Mouse (Mus musculus) heart, embryonic 10.5 days (tissue): ENCODE results near the gene Ugt1a6a. TPM values are rescaled to one million over a fixed set of nuclear protein-coding genes. Genes with fewer than 3 reads are reported as not detected.
"Not testable (repeated sequence)": the region's sequence is repeated elsewhere in the genome, so short reads cannot be mapped to it uniquely, and the experiment has no call there.

Experiments
- DNase-seq: peaks from one replicate; pipeline ENCODE4 v3.0.0-alpha.2; 2017; ENCODE audit warnings: low spot score
- H3K27ac ChIP-seq: fragments of 300-500 bp; sonication (generic); 2 replicates; pipeline ENCODE4 v1.5.1; 2016; ENCODE audit warnings: mild to moderate bottlenecking
- H3K27me3 ChIP-seq: fragments of 300-500 bp; sonication (generic); 2 replicates; pipeline ENCODE4 v1.6.1; 2016; ENCODE audit warnings: mild to moderate bottlenecking; ENCODE audit not compliant: poor library complexity, insufficient read depth, severe bottlenecking
- H3K36me3 ChIP-seq: fragments of 300-500 bp; sonication (generic); 2 replicates; pipeline ENCODE4 v1.6.1; 2016; ENCODE audit warnings: mild to moderate bottlenecking, moderate library complexity
- H3K4me1 ChIP-seq: fragments of 300-500 bp; sonication (generic); 2 replicates; pipeline ENCODE4 v1.6.1; 2016; ENCODE audit warnings: mild to moderate bottlenecking
- H3K4me3 ChIP-seq: fragments of 300-500 bp; sonication (generic); 2 replicates; pipeline ENCODE4 v1.5.1; 2016; ENCODE audit warnings: mild to moderate bottlenecking, moderate library complexity
- H3K9me3 ChIP-seq: fragments of 300-500 bp; sonication (generic); 2 replicates; pipeline ENCODE4 v1.6.1; 2016; ENCODE audit warnings: mild to moderate bottlenecking, moderate library complexity
- WGBS: fragments of 180-500 bp; shearing (Covaris S2); methylation state at CpG from one replicate; pipeline ENCODE4 v1.1.7; 2016; 5-methylcytosine and 5-hydroxymethylcytosine counted together
- polyA plus RNA-seq: library from polyadenylated mRNA; unstranded; fragments of >200 nt; fragmentation: Nextera tagmentation; extraction: Ambion mirVana; gene quantifications from 2 replicates; pipeline ENCODE4 v1.2.1, GENCODE M21; 2016

Ugt1a6a gene
- polyA plus RNA-seq, 1 experiment from 2014 or later = not detected

DNA sequence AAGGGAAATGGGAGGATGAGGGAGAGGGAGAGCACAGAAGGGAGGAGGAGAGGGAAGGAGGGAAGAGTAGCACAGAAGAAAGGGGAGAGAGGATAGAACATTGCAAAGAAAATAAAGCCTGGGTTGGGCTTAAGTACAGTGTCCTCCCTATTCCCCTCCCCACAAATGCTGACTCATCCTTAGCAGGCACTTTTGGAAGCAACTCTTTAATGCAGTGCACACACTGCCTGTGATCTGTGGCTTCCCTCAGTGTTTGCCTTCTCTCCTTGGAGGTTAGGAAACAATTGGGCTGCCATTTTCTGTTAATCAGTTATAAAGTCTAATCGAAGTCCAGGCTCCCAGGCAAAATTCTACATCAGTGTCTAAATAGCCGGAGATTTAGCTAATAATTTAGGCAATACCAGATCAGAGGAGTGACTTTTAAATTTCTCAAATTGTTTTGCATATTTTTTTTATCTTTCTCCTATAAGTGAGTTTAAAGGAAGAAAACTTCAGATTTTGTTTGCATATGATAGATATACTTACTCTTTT is 25.5 kb upstream of the Ugt1a6a start:
- H3K36me3 ChIP-seq, H3K9me3 ChIP-seq, H3K27me3 ChIP-seq, H3K27ac ChIP-seq, H3K4me3 ChIP-seq, DNase-seq, H3K4me1 ChIP-seq: not testable (repeated sequence)
- WGBS = 83% methylated on average over 2 of the region's 2 CpGs

DNA sequence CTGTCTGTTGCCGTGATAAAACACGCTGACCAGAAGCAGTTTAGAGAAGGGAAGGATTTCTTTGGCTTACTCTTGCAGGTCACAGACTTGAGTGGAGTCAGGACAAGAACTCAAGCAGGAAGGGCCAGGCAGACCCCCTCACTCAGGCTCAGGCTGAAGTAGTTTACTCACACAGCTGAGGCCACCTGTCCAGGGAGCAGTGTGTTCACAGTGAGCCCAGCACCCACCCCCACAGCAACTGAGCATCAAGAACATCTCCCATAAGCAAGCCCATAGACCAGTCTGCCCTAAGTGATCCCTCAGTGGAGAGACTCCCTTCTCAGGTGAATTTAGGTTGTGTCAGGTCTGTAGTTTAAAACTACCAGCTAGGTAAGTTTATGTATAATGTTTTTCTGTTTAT is 25.0 kb upstream of the Ugt1a6a start:
- H3K4me3 ChIP-seq, H3K9me3 ChIP-seq, H3K27me3 ChIP-seq, H3K36me3 ChIP-seq, DNase-seq, H3K4me1 ChIP-seq, H3K27ac ChIP-seq: not testable (repeated sequence)
- WGBS = 65% methylated on average over 2 of the region's 2 CpGs

DNA sequence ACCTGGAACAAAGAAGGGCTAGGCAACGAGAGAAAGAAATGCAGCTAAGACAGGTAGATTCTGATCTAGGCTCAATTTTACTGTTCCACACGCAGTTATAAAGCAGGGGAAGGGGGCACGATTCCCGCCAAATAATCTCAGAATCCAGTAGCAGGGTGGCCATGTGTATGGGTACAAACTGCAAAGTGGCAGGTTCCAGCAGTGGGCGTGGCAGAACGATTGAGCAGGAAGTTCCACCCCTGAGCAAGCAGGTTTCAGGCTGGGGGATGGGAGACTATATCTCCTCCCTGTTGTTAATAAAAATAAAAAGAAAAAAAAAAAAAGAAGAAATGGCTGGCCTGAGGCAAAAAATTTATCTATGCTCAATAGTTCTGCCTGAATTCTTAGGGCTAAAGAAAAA is 21.8 kb upstream of the Ugt1a6a start:
- not testable (repeated sequence) for H3K4me3 ChIP-seq, DNase-seq, H3K36me3 ChIP-seq, H3K9me3 ChIP-seq, H3K4me1 ChIP-seq, H3K27me3 ChIP-seq, H3K27ac ChIP-seq
- WGBS = 90% methylated on average over 6 of the region's 6 CpGs

DNA sequence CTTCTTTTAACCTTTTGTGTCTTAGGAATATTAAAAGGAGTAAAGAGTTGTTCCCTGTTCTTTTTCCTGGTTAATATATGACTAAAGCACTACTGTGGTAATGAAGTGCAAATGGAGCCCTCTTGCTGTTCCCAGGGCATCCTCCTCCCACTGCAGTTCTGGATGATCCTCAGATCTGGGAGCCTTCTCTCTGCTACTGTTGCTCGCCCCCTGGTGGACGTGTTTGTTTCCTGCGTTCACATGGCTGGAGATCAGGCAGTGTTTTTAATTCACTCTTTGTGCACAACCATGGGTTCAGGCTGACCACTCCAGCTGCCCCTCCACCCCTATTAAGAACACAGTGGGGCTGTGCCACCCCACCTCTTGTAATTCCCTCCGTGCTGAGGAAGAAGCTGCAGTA is 14.1 kb upstream of the Ugt1a6a start:
- H3K27ac ChIP-seq, H3K4me3 ChIP-seq: not testable (repeated sequence)
- WGBS = 9% methylated on average over 4 of the region's 4 CpGs

DNA sequence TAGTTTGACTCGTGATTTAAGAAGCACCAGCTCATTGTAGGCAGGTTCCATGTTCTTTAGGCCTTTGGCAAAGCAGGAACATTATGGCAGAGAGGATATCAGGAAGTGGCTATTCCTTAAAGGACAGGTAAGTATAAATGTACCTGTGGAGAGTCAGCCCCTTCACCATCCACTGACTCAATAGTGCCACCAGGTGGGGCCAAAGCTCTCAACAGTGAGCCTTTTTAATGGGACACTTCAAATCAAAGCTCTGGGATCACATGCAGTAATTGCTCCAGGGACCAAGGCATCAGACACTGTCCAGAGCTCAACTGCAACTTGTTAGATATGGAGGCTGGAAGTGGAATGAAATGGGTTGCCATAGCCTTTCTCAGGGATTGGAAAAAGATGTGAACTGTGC is 13.1 kb upstream of the Ugt1a6a start:
- not testable (repeated sequence) for H3K36me3 ChIP-seq, H3K9me3 ChIP-seq, H3K27me3 ChIP-seq, DNase-seq, H3K27ac ChIP-seq, H3K4me3 ChIP-seq, H3K4me1 ChIP-seq
- WGBS = no CpG with 5 or more reads among the region's 1 CpGs

More for the DNA sequence above, 14.1 kb upstream of the Ugt1a6a start:
- not testable (repeated sequence) for H3K36me3 ChIP-seq, DNase-seq, H3K27me3 ChIP-seq, H3K9me3 ChIP-seq, H3K4me1 ChIP-seq

DNA sequence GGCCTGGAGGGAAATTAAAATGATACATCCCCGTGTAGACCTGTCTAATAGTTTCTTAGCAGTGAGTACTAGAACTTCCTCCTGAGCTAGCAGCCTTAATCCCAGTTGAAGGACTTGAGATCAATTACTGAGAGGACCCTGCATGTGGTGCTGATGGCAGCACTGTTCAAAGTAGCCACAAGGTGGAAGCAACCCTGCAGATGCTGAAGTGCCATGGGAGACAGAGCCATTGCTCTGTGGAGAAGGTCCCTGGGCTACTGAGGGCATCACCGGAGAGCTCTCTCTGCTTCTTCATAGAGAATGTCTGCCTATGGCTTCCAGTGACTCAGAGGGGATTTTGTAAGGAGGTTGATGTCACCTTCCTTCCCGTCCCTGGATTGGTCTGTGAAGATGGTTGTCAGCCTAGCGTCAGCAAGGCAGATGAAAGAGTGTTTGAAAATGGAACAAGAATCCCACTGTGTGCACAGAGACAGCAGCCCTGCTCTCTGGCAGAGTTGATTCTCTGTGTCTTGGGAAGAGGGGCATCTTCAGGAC is 8.7 kb upstream of the Ugt1a6a start:
- H3K27me3 ChIP-seq, H3K36me3 ChIP-seq, H3K27ac ChIP-seq, H3K4me1 ChIP-seq, H3K4me3 ChIP-seq, H3K9me3 ChIP-seq, DNase-seq: not testable (repeated sequence)
- 67% methylated on average over 4 of the region's 4 CpGs for WGBS

DNA sequence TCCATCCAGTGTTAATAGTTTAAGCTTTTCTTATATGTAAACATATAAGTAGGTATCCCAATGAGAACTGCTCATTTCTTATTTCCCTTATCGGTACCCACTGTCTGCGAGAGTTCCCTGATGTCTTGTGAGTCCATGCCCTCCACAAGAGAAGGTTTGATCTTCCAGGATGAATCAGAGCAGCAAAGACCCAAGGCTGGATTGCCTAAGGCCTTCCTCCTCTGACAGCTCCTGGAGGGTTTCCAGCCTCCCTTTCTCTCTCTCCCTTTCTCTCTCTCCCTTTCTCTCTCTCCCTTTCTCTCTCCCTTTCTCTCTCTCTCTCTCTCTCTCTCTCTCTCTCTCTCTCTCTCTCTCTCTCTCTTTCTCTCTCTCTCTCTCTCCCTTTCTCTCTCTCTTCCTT is 5.5 kb upstream of the Ugt1a6a start:
- H3K4me3 ChIP-seq, H3K36me3 ChIP-seq, DNase-seq, H3K9me3 ChIP-seq, H3K4me1 ChIP-seq, H3K27me3 ChIP-seq, H3K27ac ChIP-seq: not testable (repeated sequence)
- 85% methylated on average over 2 of the region's 2 CpGs for WGBS

DNA sequence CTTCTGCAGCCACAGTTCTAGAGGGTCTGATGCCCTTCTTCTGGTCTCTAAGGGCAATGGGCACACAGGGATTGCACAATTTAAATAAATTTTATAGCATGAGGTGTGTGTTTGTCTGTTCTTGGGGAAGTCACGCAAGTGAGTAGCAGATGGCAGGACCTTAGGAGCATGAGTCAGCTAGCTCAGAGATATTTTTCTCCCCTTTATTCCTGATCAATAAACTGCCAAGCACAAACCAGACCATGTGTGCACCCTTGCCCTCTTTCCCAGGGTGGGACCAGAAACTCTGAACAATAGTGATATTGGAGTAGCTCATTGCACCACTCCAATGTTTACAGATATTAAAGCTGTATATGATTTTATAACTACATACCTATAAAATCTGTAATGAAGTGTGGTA is 4.4 kb upstream of the Ugt1a6a start:
- H3K4me3 ChIP-seq, H3K27me3 ChIP-seq, H3K36me3 ChIP-seq, H3K27ac ChIP-seq, DNase-seq, H3K9me3 ChIP-seq, H3K4me1 ChIP-seq: not testable (repeated sequence)
- 88% methylated on average over 1 of the region's 1 CpGs for WGBS

DNA sequence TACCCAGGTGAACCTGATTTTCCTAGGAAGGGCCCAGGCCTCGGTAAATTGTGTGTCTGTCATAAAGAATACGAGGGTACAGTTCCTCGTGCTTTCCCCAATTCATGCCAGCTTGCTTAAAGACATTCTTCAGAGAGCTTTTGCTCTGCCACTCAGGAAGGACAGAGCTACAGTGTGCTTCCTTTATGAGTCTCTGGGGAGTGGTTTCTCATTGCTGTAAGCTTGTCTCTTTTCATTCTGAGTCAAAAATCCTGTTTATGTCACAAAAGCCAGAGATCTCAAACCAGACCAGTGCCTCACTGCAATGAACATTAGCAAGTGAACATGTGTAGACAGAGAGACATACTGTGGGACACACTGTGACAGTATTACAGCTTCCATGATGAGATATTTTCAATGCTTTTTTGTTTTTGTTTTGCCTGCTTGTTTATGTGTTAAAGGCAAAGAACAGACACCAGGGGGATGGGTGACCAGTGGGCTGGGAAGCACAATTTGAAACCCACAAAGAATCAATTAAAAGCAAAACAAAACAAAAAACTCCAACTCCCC is 627 bp upstream of the Ugt1a6a start:
- Histone ChIP-seq H3K27ac (no peak overlapping the region), H3K4me1 (0 out of 2 replicates have a peak, but pooled peaks cover 3% of the 10 kb centered on the region), H3K27me3 (no peaks in the 10 kb centered on the region), H3K4me3 (no peak overlapping the region), H3K36me3 (no peaks in the 10 kb centered on the region), H3K9me3 (no peaks in the 10 kb centered on the region)
- DNase-seq = no peak
- WGBS = 71% methylated on average over 3 of the region's 3 CpGs

DNA sequence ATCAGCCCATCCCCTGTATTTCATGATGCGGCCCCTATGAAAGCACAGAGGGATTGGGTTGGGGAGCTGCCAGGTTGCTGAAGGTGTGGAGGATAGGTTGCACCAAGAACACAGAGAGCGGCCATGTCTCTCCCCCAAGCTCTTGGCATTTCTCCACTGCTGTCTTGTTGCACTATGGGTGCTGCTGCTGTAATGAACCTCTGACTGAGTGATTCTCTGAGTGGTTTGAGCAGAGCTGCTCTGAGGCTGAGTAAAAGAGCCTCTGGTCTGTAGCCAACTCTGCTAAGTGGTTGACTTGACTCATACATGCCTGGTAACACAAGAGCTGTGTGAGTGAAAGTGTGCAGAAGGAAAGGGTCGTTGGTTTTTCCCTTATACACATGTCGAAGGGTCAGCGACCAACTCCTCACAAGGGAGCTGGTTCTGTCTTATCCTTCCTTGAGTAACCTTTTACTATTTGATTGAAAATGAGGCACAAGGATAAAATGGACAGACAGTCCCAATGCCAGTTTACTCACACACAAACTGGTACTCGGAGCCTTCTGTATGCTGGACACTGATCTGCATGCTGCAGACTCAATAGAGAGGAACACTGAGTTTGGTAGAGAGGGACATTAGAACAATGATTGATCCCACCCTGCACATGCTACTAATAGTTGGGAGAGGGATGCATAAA is 758 bp downstream of the Ugt1a6a start:
- H3K36me3 ChIP-seq, H3K4me3 ChIP-seq, H3K9me3 ChIP-seq, H3K27me3 ChIP-seq, H3K27ac ChIP-seq, DNase-seq, H3K4me1 ChIP-seq: not testable (repeated sequence)
- 83% methylated on average over 6 of the region's 6 CpGs for WGBS

DNA sequence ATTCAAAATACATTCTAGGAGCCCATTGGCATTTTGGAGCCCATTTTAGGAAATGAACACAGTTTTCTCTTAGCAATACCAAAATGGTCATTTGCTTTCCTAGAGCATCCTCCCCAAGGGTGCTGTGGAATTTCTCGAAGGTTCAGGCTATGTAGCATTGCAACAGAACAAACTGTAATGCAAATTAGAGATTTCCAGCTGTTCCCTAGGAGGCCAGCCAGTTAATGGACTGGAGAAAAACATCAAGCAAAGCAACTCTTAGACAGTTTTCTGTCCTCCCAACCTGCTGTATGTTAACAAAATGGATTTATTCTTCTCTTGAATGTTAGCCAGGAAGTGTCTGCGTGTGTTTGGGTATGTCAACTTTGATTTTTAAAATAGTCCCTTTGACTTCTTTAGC is 2.0 kb downstream of the Ugt1a6a start:
- Histone ChIP-seq H3K4me3 (no peak overlapping the region), H3K9me3 (no peaks in the 10 kb centered on the region), H3K4me1 (0 out of 2 replicates have a peak, but pooled peaks cover 3% of the 10 kb centered on the region), H3K36me3 (no peaks in the 10 kb centered on the region), H3K27ac (no peak overlapping the region), H3K27me3 (no peaks in the 10 kb centered on the region)
- no peak for DNase-seq
- WGBS = 79% methylated on average over 2 of the region's 2 CpGs

DNA sequence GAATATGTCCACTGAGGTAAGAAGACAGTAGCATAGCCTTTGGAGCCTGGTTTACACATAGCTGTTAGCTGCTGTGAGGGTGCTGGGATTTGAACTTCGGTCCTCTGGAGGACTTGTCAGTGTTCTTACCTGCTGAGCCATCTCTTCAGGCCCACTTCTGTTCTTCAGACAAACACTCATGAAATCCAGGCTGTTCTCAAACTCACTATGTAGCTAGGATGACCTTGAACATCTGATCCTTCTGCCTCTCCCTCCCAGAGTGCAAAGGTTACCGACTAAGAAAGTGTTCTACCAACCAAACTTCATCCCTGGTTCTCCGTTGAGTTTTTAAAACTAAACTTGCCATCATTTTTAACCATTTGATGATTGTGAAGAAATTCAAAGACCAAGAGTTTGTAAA is 2.7 kb downstream of the Ugt1a6a start:
- WGBS = 84% methylated on average over 3 of the region's 3 CpGs
- Histone ChIP-seq H3K9me3 (no peaks in the 10 kb centered on the region), H3K27ac (no peak overlapping the region), H3K27me3 (no peaks in the 10 kb centered on the region), H3K4me3 (no peak overlapping the region), H3K36me3 (no peaks in the 10 kb centered on the region), H3K4me1 (0 out of 2 replicates have a peak, but pooled peaks cover 3% of the 10 kb centered on the region)
- DNase-seq = no peak

DNA sequence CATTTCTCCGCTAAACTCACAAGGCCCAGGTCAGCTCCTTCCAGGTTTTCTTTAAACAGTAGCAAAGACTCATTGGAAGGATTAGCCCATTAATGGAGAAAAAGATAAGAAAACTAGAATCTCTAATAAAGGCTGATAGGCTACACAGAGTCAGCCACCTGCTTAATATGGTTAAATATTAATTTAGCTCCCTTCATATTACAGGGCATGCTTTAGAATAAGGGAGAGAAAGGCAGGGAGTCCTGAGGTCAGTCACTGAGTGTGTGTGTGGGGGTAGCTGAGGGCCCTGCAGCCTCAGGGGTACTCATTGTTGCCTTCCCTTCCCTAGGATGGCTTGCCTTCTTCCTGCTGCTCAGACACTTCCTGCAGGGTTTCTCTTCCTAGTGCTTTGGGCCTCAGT is 3.5 kb downstream of the Ugt1a6a start:
- no peaks in the 10 kb centered on the region for H3K27me3 ChIP-seq
- no peak for DNase-seq
- H3K4me3 ChIP-seq = no peak overlapping the region
- no peaks in the 10 kb centered on the region for H3K9me3 ChIP-seq
- H3K4me1 ChIP-seq = 0 out of 2 replicates have a peak, but pooled peaks cover 3% of the 10 kb centered on the region
- H3K27ac ChIP-seq = no peak overlapping the region
- H3K36me3 ChIP-seq = no peaks in the 10 kb centered on the region
- WGBS = 86% methylated on average over 1 of the region's 1 CpGs
